Mouse (Mus musculus): ENCODE data around the gene Ppm1b. TPM values are rescaled to one million over a fixed set of nuclear protein-coding genes. Genes with fewer than 3 reads are reported as not detected.
"Not testable (repeated sequence)": the region's sequence is repeated elsewhere in the genome, so short reads cannot be mapped to it uniquely, and the experiment has no call there.

The Ppm1b gene
- 28.5 and 37.3 TPM in 2 replicates for polyA plus RNA-seq (2012; rRNA removed)

DNA sequence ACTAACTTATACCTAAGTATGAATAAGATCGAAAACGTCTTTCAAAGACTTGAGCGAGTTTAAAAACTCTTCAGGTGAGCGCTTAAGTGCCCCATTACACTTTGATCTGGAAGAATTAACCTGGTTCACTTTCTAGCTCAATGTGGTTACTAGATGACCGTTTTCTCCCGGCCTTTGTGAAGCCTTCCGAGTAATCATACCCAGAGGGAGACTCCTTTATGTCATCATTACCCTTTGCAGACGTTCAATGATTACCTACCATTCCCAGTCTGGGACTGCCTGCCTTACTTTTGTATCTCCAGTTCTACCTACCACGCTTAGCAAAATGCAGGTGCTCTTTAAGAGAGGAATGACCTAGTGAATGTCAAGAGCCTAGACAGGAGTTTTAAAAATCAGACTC is at the start of gene Ppm1b:
TSS of gene Ppm1b (plus strand) at position 301 of the 400 bp plus-strand sequence.
- no peak for DNase-seq (ENCODE audit: low read depth)

DNA sequence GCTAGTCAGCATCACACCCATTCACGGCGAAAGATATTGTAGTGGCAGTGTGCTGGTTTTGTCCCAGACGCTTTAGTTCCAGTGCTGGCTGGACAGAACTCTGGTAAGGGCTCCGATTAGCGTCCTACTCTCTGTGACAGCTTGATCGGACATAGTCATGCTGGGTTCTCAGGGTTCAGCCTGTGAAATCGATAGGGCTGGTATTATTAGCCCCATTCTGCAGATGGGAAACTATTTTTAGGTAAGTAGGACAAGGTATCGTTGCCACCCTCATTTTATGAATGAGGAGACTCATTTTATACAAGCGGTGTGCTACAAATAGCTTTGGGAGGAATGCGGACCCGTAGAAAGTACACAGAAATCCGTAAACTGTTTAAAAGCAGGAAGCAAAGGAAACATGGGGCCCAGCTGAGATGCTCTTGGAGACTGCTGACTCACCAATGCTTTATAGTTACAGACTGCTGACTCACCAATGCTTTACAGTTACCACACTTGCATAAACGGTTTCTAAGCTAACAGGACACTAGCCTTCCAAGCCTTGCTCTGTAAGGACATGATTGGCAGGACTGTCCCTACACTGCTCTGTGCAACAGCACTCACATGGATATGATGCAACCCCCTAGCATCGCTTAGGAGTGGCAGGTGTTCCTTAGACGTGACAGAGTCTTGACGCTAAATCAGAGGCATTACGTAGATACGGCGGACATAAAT is 34.7 kb upstream of the Ppm1b start:
- no peak for DNase-seq (ENCODE audit: low read depth)

DNA sequence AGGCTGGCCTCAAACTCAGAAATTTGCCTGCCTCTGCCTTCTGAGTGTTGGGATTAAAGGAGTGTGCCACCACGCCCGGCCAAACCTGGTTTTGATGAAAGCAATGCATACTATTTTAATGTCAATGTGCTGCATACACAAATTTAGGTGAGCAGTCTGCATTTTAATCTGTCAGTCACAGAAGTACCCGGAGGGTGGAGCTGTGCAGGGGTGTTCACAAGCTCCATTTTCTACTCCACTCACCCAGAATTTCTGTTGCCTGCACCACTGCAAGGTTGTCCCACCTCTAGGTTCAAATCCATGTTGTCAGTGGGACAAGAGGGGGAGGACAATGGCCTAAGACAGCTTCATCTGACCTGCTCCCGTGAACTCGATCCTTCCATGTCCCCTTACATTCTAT is 31.8 kb upstream of the Ppm1b start:
- DNase-seq (ENCODE audit: low read depth), result no peak

DNA sequence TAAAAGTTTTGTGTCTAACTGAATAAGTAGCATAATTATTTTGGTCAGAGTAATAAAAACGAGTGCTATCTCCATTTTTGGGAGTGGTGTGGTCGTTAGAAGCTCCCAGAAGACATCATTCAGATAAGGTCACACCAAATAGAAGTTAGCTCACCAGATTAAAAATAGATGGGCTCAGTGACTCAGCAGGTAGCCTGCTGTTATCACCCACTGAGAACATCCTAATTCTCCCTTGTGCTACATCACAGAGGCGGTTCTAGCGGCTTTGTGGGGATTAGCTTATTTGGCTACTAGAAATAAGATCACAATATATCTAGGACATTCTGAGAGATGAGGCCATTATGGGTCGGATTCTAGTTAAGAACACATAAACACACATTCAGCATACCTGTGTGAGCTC is 30.3 kb upstream of the Ppm1b start:
- no peak for DNase-seq (ENCODE audit: low read depth)

DNA sequence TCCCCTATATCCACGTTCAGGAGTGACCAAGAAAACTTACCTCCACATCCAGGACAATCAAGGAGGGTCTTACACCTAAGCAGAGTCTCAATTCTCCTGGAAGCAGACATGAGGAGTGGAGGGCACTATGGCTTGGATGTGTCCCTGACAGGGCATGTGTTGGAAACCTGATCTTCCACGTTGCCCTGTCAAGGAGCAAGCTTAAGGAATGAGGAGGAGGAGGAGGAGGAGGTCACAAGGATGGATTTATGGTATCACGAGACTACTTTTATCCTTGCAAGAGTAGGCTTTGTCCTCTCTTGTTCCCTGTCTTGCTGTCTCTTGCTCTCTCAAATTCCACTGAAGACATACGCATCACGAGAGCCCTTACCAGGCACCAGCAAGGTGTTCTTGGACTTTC is 29.0 kb upstream of the Ppm1b start:
- no peak for DNase-seq (ENCODE audit: low read depth)

DNA sequence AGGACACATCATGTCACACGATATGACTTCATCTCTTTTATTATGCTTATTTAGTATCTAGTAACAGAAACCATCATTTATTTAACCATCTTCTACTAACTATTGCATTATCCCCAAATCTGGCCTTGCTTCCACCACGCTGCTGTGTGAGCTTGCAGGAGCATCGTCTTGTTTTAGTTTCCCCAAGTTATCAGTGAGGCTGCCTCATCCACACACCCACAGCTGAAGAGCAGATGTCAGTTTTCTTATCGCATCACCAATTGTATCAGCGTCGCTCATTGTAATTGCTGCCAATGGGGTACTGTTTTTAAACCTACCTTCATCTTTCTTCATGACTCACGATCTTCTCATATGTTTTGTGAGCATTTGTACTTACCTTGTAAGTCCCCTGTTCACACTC is 23.6 kb upstream of the Ppm1b start:
- DNase-seq (ENCODE audit: low read depth), result no peak

DNA sequence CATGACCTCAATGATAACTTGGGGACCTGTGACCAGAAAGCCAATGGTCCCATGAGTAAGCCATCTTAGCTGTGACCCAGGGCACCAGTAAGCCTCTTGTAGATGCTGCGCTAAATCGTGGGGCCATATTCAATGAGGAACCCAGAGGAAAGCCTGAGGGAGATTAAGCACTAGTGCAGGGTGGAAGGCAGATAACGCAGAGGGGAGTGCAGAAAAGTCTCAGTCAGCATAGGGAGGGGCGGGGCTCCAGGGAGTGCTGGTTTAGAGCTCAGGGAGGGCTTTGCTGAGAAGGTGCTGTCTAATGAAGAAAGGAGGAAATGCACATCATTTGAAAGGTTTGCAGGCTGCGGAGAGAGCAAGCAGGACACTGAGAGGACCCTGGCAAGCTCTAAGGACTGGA is 22.6 kb upstream of the Ppm1b start:
- DNase-seq (ENCODE audit: low read depth), result no peak

DNA sequence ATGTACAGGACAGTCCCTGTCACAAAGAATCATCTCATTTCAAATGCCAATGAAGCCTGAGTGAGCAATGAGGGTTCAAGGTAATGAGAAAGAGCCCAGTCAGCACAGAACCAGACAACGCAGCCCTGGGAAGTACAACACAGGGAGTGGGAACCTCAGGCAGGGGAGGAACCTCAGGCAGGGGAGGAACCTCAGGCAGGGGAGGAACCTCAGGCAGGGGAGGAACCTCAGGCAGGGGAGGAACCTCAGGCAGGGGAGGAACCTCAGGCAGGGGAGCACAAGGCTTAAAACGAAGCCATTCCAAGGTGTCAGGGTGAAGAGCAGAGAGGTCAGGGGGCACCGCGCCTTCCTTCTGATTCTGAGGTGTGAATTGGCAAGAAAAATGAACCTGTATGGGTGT is 20.9 kb upstream of the Ppm1b start:
- DNase-seq (ENCODE audit: low read depth), result not testable (repeated sequence)

DNA sequence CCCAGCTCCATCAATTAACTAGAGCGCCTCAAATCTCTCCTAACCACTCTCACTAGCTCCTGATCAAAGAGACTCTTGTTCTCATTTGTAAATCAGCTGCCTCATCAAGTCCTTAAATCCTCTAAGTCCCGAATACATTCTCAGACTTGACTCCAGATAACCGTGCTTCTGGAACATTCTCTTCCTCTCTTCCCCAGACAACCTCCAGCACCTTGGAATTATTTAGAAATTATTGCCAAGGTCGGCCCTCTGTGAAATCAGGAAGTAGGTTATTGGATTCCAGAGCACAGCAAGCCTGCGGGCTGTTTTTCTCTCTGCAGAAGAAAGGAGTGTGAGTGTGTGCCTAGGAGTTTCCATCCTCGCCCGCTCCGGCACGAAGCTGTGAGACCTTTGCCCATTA is 20.2 kb upstream of the Ppm1b start:
- peak; percentile 42 for DNase-seq (ENCODE audit: low read depth)

DNA sequence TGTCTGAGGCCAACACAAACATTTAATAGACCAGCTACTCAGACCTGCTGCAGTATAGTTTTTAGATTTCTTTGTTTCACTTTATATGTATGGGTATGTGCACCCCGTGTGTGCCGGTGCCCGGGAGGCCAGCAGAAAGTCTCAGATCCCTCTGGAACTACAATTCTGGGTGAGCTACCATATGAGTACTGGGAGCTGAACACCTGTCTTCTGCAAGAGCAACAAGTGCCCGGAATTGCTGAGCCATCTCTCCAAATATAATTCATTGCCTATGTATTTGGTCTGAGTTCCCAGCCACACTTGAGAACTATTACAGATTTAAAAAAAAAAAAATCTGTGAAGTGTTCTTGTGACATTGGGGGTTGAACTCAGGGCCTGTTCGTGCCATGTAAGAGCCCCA is 19.7 kb upstream of the Ppm1b start:
- no peak for DNase-seq (ENCODE audit: low read depth)

DNA sequence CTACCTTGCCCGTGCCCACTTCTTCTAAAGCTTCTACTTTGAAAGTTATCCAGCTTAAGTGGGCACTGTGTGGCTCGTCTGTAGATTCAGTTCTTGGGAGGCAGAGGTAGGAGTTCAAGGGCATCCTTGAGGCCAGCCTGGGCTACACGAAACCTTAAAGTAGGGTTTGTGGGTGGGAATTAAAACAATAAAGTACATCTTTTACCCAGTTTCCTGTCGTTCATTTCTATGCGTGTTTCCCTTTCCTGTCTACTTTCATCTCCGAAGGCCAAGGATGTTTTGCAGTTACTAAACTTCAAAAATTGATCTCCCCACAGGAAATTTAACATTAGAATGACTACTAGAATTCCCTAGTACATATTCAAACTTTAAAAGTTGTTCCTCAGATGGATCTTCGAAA is 19.3 kb upstream of the Ppm1b start:
- no peak for DNase-seq (ENCODE audit: low read depth)

DNA sequence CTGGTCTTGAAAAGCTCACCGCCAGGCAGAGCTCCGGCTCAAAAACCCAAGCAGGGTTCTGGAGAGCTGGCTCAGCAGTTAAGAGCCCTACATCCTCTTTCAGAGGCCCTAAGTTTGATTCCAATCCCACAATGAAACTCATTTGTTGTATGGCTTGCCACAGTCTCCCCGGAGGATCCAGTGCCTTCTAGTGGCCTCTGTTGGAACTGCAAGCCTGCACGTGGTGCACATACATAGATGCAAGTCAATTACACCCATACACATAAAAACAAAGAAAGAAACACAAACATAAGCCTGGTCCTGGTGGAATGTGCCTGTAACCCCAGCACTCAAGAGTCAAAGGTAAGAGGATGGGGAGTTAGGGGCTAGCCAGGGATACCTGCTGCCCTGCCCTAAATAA is 18.3 kb upstream of the Ppm1b start:
- DNase-seq (ENCODE audit: low read depth), result no peak

DNA sequence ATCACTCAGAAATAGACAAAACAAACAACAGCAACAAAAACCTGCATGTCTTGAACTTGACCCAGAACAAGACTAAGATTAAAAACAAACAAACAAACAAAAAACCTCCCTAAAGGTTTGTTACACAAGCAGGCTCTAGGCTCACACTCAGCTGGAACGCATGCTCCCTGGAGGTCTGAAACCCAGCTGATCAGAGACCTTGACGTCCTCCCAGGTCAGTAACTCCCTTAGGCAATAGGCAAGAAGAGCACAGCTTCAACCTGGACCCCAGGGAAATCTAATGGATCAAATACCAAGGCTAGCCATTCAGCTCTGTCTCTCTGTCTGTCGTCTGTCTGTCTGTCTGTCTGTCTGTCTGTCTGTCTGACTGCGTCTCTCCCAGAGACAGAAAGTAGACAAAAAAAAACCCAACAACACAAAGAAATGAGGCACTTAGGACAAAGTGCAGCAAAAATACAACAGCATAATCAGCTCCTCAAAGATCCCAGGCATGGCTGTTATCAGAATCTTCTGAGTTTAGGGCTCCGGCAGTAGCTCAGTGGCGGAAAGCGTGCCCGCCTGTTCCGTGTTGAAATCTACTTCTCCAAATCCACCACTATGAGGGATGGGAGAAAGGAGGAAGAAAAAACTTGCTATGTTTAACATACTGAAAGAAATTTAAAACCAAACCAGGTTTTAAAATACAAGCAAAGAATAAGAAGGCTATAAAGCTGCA is 16.4 kb upstream of the Ppm1b start:
- no peak for DNase-seq (ENCODE audit: low read depth)

DNA sequence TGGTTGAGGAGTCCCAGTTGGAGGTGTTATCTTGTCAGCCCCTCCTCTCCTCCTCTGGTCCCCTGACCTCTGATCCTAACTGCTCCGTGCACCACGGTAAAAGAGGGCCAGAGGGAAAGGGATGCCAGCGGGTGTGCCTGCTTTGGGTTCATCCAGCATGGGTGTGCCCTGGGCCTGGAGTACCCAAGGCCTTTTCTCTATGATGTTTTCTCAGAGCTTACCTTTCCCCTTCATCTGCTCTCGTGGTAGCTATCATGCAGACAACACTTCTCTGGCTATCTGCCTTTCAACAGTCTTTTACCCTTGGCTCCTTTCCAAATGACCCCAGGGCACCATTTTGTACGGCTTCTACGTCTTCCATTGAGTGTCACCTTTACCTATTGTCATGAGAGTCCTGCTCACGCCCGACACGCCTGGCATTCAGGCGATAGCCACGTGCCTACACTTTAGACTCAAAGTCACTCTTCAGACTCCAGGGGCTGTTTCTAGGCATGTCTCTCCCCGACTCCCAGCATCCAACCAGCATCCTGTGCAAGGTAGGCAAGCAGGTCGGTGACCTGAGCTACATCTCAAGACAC is 15.2 kb upstream of the Ppm1b start:
- no peak for DNase-seq (ENCODE audit: low read depth)

DNA sequence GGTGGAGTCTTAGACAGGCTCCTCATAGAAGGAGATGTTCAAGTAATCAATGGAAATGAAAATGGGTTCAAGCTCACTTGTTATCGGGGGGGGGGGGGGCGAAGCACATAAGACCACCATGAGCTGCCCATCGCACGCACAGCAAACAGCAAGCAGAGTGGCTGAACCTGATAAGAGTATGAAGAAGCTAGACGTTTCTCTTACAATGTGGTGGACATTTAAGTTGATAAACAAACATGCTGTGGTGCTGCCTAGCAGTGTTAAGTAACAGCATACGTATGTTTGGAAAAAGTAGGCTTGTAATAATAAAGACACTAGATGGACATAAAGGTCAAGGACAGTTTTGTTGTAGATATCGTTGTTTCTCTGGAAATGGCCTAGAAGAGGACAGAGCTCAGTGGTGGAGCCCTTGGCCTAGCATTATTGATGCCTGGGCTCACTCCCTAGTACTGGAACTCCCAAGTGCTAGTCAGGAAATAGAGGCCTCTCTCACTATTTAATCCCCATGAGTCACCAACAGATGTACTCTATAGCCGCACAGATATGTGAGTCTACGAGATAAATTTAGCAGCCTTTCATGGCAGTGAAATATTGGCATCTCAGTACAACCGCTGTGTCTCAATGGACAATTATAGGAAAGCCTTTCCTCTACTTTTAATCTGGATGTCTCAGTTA is 14.0 kb upstream of the Ppm1b start:
- no peak for DNase-seq (ENCODE audit: low read depth)

DNA sequence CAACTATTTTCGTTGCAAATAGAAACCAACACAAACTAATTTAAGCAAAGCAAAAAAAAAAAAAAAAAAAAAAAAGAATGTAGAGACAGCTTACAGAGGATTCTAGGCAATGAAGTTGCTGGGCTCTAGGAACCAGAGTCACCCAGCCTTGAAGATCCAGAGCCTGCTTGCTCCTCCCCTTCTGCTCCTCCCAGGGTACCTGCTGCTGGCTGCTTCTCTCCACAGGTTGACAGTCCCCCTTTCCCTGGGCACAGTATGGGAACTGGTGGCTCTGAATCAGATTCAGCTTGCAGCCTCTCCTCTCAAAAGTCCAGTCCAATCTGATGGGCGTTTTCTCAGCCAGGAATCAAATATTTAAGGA is 13.5 kb upstream of the Ppm1b start:
- DNase-seq (ENCODE audit: low read depth), result no peak

DNA sequence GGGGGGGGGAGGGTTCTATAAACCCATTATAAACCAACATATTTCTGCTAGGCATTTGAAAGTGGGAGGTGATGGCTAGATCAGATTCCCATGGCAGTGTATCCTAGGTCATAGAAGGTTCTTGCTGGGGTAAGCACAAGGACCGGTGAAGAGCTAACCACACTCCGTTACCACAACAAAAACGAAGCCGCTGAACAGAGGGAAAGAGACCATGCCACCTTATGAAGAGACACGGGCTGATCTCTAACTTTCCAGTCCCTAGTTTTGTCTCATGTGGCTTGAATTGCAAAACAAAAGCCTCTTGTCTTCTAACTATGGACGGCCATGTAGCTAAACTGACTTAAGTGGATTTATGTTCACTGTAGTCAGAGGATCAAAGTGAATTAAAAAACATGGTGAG is 12.2 kb upstream of the Ppm1b start:
- no peak for DNase-seq (ENCODE audit: low read depth)

DNA sequence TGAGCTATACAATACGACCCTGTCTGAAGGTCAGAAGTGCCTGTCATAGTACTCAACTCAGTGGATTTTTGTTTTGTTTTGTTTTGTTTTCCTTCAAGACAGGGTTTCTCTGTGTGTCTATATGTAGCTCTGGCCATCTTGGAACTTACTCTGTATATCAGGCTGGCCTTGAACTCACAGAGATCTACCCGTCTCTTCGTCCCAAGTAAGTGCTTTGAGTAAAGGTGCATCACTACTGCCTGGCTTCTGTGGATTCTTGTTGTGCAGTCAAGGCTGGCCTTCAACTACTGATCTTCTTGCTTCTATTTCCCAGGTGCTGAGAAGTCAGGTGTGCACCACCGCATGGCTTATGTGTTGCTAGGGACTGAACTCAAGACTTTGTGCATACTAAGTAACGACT is 4.0 kb upstream of the Ppm1b start:
- DNase-seq (ENCODE audit: low read depth), result no peak

DNA sequence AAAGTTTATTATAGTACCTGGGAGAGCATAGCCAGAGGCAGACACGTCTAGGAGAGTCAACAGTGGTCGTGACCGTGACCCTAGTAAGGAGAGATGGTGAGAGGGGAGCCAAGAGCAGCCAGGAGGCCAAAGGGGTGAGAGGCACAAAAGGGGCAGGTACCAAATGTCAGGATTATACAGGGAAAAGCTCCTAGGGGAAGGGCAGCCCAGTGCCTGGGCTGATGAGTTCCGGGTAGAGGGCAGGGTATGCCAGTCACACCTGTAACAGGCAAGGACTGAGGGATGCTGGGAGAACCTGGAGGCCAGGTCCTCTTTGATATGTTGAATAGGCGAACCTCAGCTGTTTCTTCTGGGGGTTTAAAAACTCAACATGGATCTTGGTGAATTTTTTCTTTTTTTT is 2.8 kb upstream of the Ppm1b start:
- DNase-seq (ENCODE audit: low read depth), result no peak

DNA sequence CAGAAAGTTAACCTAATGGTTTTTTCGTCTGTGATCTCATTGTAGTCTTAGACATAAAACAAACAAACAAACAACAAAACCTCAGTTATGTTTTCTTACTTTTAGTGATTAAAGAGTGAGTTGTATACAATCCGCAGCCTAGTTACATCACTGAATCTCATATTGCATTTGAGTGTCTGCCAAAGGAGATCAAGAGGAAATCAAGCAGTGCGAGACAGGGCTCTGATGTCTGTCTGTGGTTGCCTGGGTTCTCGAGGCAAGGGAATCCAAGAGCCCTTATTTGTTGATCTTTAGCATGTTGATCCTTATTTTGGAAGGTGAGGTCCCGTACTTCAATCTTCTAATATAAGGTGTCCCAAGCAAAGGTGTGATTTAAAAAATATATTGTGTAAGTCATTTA is 1.7 kb upstream of the Ppm1b start:
- DNase-seq (ENCODE audit: low read depth), result no peak

DNA sequence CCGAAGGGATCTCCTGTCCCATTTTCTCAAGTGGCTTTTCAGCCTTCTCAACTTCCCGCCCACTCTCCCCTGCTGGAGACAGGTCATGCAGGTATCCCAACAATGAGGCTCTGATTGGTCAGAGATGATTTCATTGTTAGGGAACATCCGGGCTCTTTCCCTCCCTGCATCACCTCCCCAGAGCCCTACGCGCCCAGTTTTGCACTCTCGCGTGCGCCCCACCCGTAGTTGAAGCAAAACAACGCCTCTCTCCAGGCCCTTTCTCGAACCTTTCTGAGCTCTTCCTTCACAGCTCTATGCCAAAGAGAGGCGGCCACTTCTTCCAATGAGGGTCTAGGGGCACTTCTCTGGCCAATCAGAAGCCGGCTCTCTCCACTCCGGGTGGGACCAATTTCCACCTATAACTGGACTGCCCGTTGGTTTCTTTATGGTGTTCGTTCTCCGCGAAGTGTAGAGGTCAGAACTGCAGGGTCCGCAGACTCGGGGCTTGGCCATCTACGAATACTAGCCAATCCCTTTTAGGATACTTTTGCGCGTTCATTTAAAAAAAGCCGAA is 468 bp downstream of the Ppm1b start:
- peak; percentile 91 for DNase-seq (ENCODE audit: low read depth)

DNA sequence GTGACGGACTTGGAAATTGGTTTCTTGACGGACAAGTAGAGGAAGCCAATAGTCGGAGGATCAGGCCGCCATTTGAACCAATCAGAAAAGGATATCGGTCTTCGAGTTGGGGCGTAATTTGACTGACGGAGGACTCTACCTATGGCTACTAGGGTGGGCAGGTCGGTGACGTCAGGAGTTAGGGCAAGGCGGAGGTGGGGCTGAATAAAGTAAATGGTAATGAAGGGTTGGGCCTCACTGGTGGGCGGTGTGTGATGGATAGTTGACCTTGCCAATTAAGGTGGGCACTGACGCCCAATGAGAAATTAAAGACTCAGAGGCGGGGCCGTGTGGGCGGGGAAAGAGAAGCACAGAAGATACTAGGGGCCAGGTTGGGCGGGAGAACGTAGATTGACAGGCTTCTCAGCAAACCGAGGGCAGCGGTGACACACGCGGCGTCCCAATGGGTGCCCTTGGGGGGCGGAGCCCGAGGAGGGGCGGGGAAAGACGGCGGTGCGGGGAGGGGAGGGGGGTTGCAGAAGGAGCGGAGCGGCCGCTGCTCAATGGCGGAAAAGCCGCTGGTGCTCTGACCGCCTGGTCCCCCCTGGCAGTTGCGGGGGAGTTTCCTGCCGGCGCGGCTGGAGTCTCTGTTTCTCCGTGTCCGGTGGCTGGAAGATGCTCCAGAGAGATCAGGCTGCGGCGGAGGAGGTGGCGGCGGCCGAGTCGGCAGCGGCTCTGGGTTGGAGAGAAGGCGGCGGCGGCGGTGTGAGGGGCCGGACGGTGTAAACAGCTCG is 1.1 kb downstream of the Ppm1b start:
- peak; percentile 98 for DNase-seq (ENCODE audit: low read depth)
